Mouse (Mus musculus) layer of hippocampus, adult 11-12 months (tissue): ENCODE measurements around the gene Fbxw10.

Experiments
- DNase-seq: peaks from one replicate; pipeline ENCODE4 v3.0.0; 2022; ENCODE audit warnings: low spot score

Gene Fbxw10

DNA sequence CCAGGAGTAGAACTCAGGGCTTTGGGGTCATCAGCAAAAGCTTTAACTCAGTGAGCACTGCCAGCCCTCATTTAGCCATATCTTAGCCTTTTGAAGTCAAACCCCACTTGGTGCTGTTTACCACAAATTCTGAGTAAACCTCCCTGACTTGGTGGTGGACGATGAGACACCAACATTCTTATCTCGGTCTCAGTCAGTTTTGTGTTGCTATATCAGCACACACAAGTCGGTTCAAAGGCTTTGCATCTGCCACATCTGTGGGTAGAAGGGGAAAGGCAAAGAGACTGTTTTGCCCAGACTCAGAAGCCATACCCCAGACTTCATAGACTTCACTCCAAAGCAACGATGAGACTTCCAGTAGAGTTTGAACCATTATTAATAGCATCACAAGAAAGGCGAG lies 2.3 kb upstream of the Fbxw10 start:
- DNase-seq: no peak

DNA sequence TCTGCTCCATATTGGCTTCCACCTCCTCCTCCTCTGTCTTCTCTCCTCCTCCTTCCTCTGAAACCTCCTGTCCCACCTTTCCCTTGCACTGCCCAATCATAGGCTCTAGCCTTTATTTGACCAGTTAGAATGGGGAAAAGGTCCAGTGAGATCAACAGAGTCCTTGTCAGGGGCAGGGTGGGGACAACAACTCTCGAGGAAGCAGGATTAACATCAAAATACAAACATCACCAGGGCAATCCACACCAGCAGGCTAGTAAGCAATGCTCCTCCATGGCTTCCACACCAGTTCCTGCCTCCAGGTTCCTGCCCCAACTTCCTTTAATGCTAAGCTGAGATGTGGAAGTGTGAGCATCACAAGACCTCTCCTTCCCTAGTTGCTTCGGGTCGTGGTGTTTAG lies 1.1 kb upstream of the Fbxw10 start:
- no peak for DNase-seq

DNA sequence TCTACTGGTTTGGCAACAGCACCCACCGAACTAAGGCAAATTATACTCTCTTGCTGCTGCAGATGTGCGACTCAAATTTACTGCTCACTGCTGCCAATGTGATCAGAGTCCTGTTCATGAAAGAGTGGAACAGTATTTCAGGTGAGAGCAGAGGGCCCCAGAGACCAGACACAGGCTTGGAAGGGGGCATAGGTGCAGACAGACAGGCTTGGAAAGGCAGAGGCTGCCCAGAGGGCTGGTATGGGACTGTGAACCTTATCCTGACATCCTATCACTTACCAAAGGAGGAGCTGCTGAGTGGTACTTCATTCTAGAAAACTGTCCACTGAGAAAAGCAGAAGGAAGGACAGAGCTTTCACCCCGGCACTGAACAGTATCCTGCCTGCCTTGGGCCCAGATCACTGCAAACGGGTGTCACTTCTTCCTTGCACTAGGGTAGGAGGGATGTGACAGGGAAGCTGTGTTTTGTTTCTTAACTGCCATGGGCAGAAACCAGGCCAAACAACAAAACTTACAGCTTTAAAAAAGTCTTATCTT lies 854 bp downstream of the Fbxw10 start:
- DNase-seq: peak; percentile 24

- no peak for DNase-seq
Measured at GRCm38 (mm10) chr11:62848301-62848700, 1.4 kb downstream of the Fbxw10 start.

GRCm38 (mm10) chr11:62851199-62851598 lies 4.3 kb downstream of the Fbxw10 start:
- DNase-seq: peak; percentile 14

- DNase-seq: no peak
Measured at GRCm38 (mm10) chr11:62853334-62853733, 6.5 kb downstream of the Fbxw10 start.

GRCm38 (mm10) chr11:62865562-62865961 lies 18.7 kb downstream of the Fbxw10 start:
- no peak for DNase-seq

DNA sequence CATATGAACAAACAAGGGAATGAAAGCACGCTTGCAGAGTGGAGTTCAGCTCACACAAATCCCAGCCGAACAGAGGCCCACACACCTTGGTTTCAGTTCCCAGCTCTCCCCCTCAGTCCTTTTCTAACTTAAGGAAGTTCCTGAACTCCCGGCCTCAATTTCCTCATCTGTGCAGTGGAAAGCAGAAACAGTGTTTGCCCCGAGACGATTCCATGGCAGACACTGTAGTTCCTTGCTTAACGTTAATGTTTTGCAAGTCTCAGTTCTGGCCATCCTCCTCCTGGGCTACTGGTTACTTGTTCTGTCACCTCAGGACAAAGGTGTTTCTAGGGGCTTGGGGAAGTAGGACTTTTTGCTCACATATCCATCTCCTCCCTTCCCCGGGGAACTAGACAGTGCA lies 19.8 kb downstream of the Fbxw10 start:
- DNase-seq: no peak

DNA sequence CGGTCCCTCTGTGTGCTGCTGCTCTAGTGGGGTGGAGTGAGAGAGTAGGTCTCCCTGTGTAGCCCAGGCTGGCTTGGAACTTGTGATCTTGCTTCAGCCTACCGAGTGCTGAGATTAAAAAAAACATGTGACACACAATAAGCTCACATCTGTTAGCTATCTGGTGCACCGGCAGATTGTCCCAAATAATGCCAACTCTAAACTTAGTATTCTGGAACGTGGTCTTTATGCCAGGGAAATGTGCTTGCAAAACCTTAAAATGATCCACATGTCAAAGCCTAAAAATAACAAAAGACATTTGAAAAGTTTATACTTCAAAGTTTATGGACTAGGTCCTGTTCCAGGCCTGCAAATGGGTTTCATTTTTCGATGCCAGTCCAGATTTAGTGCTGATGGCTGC lies 22.3 kb downstream of the Fbxw10 start:
- peak; percentile 41 for DNase-seq

- DNase-seq: no peak
Measured at GRCm38 (mm10) chr11:62869715-62870371, 23.0 kb downstream of the Fbxw10 start.

- DNase-seq: no peak
Measured at GRCm38 (mm10) chr11:62873479-62873878, 26.6 kb downstream of the Fbxw10 start.

DNA sequence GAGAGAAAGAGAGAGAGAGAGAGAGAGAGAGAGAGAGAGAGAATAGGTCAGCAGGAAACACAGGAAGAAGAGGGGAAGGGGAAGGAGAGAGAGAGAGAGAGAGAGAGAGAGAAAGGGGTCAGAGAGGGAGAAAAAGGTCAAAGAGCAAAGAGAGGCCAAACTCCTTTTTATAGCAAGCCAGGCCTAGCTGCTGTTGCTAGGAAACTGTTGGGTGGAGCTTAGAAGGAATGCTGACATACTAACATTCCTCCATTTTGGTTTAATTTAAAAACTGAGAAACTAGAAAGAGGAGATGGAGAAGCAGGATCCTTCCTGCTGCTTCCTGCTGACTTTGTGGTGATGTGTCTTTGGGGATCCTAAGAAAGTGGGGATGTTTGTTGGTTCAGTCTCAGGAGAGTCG lies 28.8 kb downstream of the Fbxw10 start:
- DNase-seq: no peak

- no peak for DNase-seq
Measured at GRCm38 (mm10) chr11:62876445-62876844, 29.6 kb downstream of the Fbxw10 start.

DNA sequence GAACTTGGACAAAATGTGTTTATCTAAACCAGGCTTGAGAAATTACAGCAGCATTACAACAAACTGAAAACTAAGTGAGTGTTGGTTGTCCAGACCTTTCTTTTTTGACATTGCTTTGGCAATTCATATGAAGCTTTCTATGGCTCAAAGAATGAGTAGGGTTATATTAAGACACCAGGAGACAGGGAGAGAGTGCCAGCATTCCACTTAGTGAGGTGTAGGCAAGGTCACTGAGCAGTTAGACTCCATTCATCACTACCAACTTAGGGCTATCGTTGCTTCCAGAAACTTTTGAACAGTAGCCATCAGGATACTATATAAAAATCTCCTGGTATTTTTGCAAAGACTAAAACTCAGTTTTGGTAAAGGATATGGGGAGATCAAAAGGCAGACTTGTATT lies 30.5 kb downstream of the Fbxw10 start:
- DNase-seq: no peak

DNA sequence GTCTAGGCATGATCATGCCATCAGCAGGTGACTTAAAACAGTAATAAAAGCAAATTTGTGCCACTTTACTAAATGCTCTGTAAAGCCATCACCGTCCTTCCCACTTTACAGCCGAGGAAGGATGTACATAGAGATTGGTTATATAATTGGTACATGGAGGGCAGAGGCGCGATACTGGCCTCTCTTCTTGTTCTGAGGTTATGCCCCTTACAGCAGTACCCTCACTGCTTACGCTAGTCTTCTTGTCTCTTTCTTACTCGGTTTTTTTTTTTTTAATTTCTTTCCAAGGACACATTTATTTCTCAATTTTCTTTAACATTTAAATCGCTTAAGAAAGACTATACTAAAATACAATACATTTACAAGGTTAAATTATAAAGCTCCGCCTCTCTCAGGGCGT lies 31.9 kb downstream of the Fbxw10 start:
- peak; percentile 23 for DNase-seq

DNA sequence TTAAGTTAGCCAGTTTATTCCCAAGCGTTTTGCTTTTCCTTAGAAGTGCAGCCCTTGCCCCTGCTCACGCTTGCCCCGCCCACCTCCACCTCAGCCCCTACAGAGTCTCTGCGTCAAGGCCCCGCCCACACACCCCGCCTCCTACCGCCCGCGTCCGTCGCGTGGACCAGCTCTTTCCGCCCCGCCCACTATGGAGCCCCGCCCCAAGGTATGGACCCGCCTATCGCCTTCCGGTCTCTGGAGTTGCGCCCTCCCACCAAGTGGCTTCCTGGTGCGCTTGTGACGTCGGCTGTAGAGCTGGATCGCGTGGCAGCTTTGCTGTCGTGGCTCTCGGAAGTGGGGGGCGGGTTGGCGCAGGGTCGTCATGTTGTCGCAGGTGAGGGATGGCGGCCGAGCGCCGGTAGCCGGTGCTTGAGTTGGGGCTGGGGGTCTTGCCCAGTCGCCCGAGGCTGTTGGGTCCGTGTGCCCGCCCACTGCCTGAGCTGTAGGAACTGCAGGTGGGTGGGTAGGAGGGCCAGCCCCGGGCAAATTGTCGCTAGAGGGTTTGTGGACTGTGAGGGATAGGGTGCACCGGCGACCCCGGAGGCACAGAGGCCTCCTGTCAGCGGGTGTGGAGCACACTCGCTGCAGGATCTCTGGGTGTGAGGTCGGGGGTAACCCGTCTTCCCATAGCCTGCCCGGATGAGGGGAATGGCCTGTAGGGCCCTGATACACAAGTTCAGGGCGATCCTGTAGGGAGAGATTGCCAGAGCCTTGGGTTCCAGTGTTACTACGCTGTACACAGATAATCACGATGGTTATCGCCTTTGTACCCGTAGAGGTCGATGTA lies 32.6 kb downstream of the Fbxw10 start, which contains the start of gene Tvp23b:
TSS of gene Tvp23b (plus strand) at position 236 of the 829 bp plus-strand sequence.
- peak; percentile 98 for DNase-seq

GRCm38 (mm10) chr11:62883407-62883806 lies 36.5 kb downstream of the Fbxw10 start:
- DNase-seq: no peak

DNA sequence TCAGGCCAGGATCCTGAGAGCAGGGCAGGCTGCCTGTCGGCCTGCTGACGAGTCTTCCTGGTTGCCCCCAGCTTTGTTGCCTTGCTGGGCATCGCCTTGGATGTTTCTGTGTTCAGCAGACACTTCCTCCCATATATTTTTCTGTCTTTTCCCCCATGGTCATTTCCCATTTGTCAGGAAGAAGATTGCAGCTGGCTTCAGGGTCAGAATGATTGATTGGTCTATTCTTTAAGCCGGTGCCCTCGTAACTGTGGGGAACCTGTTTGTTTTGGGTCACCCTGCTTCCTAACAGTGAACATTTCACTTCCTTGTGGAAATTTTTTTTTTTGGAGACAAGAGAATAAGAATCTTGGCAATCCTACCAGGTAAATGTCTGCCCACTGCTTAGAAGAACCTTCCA lies 38.5 kb downstream of the Fbxw10 start:
- DNase-seq: no peak

DNA sequence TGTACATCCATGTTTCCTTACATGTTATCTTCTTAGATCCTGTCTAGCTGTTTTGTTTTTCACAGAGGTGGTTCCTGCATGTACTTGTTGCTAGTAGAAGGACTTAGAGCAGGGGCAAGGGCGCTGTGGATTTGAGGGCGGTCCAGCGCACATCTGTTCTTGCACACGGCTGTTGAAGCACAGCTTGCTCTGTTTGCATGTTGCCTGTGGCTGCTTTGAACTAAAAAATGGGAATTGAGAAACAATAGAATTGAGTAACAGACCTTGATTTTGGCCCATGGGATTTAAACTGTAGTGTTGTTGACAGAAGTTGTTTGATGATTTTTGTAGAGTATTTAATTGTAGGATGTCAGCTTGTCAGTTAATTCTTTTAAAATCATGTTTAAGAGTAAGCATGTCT lies 43.9 kb downstream of the Fbxw10 start:
- DNase-seq: no peak

- no peak for DNase-seq
Measured at GRCm38 (mm10) chr11:62891763-62892162, 44.9 kb downstream of the Fbxw10 start.

GRCm38 (mm10) chr11:62901699-62902323 lies 54.9 kb downstream of the Fbxw10 start:
- peak; percentile 90 for DNase-seq

DNA sequence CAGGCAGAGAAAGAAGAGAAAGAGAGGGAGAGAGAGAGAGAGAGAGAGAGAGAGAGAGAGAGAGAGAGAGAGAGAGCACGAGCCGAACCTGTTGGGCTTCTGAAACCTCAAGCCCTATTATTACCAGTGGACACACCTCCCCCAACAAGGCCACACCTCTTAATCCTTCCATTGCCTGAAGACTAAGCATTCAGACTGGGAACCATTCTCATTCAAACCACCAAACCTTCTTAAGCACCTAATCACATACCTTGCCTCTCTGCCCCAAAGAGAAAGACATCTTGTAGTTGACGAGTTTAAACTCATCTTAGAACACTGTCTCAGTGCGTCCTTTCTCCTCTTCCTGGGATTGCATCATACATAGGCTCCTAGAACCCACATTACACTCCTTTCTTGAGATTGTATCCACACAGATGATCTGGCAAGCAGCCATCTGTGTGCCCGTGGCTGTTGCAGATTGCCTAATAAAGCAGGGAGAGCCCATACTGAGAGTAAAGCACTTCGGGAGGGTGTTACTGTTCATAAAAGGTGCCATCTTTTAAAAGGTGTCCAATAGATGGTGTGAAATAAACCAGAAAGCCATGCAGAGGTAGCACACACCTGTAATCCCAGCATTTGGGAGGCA lies 57.1 kb downstream of the Fbxw10 start:
- DNase-seq: no peak
